Mouse (Mus musculus): Measurements from ENCODE around the gene Kcnmb1. TPM values are rescaled to one million over a fixed set of nuclear protein-coding genes. Genes with fewer than 3 reads are reported as not detected.

The Kcnmb1 gene
- polyA plus RNA-seq, 1 experiment from 2014 or later: 6.9 TPM

DNA sequence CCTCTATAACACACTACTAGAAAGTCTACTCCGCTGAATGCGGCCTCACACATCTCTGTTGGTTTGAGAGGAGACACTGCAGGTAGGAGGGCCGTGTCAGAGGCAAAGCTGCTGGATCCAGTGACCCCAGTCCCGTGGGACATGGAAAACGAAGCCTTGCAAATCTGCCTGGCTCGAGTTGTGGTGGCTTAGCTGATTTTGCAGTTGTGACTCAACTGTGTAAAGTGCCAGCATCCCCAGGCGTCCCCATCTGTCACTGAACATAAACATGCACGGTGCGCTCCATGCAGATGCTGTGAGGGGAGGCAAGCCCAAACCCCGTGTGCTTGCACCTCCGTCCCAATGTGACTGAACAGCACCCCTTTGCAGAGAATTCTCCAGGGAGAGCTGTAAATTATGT lies 33.4 kb upstream of the Kcnmb1 start:
- 68% methylated on average over 11 of the region's 11 CpGs for WGBS
- Histone ChIP-seq H3K4me3 (no peak overlapping the region), H3K9me3 (no peaks in the 10 kb centered on the region), H3K4me1 (peaks cover 5% of the 10 kb centered on the region), H3K27me3 (ENCODE audit: insufficient read depth, poor library complexity, severe bottlenecking) (peaks cover 16% of the 10 kb centered on the region; the same call in 1 of the 2 replicates), H3K27ac (no peak overlapping the region), H3K36me3 (no peaks in the 10 kb centered on the region)
- DNase-seq (ENCODE audit: low spot score): no peak

DNA sequence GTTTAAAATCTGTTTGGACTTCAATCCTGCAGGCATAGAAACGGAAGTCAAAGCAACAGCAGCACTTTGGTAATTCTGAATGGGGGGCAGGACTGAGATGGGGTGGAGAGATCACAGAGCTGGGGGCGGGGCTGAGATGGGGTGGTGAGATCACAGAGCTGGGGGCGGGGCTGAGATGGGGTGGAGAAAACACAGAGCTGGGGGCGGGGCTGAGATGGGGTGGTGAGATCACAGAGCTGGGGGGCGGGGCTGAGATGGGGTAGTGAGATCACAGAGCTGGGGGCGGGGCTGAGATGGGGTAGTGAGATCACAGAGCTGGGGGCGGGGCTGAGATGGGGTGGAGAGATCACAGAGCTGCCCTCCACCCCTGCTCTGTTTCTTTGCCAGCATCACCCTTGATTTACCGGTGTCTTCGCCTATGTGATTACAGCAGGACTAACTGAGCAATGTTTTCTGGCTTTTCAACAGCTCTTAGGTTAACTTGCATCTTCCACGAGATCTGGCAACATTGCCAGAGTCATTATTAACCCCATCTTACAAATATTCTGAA lies 30.9 kb upstream of the Kcnmb1 start:
- 8% methylated on average over 10 of the region's 10 CpGs for WGBS
- Histone ChIP-seq H3K27me3 (ENCODE audit: insufficient read depth, poor library complexity, severe bottlenecking) (peaks cover 10% of the 10 kb centered on the region; the same call in 1 of the 2 replicates), H3K9me3 (no peaks in the 10 kb centered on the region), H3K36me3 (no peaks in the 10 kb centered on the region), H3K4me1 (peaks cover 5% of the 10 kb centered on the region), H3K4me3 (no peak overlapping the region), H3K27ac (no peak overlapping the region)
- DNase-seq (ENCODE audit: low spot score): no peak

DNA sequence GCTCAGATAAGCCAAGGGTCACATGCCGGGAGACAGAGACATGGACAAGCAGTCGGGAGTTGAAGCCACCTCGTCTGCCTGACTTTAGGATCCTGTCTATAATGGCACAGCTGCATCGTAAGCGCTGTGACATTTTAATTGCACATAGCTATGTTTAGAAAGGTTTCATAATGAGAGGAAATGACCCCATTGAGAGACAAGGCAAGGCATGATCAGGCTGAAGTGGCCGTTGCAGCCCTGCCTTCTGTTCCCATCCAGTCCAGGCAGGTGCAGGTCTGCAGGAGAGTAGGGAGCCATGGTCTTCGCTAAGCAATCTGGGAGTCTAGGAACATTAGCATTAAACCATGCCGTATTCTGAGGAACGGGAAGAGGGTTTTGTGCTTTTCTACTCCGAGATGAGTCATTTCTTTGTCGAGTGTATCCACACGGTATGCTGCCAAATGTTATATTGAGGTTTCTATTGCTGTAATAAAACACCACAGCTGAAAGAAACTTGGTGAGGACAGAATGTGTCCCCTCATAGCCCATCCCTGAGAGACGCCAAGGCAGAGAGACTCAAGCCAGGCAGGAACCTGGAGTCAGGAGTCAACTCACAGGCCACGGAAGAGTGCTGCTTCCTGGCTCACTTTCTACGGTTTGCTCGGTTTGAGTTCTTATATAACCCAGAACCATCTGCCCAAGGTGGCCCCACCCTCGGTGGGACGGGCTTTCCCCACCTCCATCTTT lies 30.3 kb upstream of the Kcnmb1 start:
- no peak for DNase-seq (ENCODE audit: low spot score)
- Histone ChIP-seq H3K4me1 (peaks cover 5% of the 10 kb centered on the region), H3K9me3 (no peaks in the 10 kb centered on the region), H3K36me3 (no peaks in the 10 kb centered on the region), H3K27me3 (ENCODE audit: insufficient read depth, poor library complexity, severe bottlenecking) (peaks cover 9% of the 10 kb centered on the region; the same call in 1 of the 2 replicates), H3K27ac (no peak overlapping the region), H3K4me3 (no peak overlapping the region)
- WGBS: 68% methylated on average over 18 of the region's 18 CpGs

DNA sequence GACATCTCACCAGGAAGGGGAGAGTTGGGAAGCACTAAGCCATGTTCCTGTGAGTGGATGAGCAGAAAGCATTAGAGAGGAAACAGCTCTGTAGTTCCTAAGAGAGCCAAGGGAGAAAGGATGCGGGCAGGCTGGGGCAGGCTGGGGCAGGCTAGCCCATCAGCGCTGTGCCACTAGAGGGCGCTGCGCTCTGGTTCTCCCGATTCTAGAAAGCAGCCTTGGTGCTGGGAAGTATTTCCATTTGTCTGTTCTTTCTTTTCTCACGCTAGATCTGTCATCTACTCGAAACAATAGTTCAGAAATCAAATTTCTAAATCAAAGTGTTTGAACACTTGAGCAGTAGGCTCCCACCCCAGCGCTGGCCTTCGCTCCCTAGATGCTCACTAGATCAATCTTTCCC lies 28.5 kb upstream of the Kcnmb1 start:
- no peaks in the 10 kb centered on the region for H3K36me3 ChIP-seq
- H3K27me3 ChIP-seq (ENCODE audit: insufficient read depth, poor library complexity, severe bottlenecking): 0 out of 2 replicates have a peak, but pooled peaks cover 5% of the 10 kb centered on the region
- no peak overlapping the region for H3K27ac ChIP-seq
- WGBS: 49% methylated on average over 9 of the region's 9 CpGs
- DNase-seq (ENCODE audit: low spot score): no peak
- peaks cover 5% of the 10 kb centered on the region for H3K4me1 ChIP-seq
- H3K4me3 ChIP-seq: no peak overlapping the region
- H3K9me3 ChIP-seq: no peaks in the 10 kb centered on the region

DNA sequence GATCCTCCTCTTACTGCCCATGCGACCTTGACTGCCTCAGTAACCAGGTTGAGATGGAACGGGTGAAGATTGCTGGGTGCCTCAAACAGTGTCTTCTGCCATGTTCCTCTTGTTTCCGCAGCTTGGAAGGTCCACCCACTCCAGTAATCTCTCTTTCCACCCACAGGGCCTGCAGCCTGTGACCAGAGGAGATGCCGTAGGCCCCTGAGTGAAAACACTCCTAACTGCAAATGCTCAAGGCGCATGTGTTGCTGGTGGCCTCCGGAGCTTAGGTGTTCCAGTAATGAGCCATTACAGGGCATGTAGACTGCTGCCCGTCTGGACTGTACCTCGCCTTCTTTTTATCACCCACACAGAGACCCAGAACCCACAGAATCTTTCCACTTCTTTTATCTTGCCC lies 25.2 kb upstream of the Kcnmb1 start:
- H3K36me3 ChIP-seq: no peaks in the 10 kb centered on the region
- no peak for DNase-seq (ENCODE audit: low spot score)
- no peaks in the 10 kb centered on the region for H3K4me1 ChIP-seq
- H3K27me3 ChIP-seq (ENCODE audit: insufficient read depth, poor library complexity, severe bottlenecking): 0 out of 2 replicates have a peak, but pooled peaks cover 5% of the 10 kb centered on the region
- H3K27ac ChIP-seq: no peak overlapping the region
- H3K4me3 ChIP-seq: no peak overlapping the region
- 82% methylated on average over 8 of the region's 8 CpGs for WGBS
- H3K9me3 ChIP-seq: no peaks in the 10 kb centered on the region

DNA sequence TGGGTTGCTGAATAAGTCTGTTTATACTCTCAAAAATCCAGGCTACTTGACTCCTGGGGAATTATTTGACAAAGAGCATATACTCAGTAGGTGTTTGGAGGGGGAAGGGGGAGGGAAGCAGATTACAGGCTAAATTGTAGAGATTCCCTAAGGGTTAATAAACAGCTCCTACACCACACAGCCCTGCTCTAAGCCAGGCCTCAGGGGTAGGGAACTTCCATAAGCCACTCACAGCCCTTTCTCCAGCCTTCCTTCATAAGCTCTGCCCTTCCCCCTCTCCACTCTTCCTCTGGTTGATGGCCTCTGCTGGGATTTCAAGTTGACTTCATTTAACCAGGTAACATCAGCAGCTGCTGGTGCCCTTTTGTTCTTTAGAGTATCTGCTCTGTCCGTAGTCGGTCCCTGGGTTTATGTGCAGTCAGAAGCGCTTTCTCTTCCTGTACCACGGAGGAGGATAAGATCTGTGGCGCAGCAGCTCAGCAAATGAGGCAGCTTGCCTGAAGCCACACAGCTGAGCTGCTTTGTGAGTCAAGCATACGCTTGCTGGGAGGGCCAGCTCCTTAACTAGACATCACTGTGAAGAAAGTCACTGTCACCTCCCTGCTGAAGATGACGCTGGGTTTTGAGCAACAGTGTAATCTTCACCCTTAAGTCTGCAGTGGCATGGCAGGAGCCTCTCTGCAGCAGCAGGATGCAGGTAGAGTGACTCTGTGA lies 24.1 kb upstream of the Kcnmb1 start:
- no peak for DNase-seq (ENCODE audit: low spot score)
- Histone ChIP-seq H3K27ac (no peak overlapping the region), H3K4me1 (no peaks in the 10 kb centered on the region), H3K27me3 (ENCODE audit: insufficient read depth, poor library complexity, severe bottlenecking) (0 out of 2 replicates have a peak, but pooled peaks cover 5% of the 10 kb centered on the region), H3K36me3 (no peaks in the 10 kb centered on the region), H3K9me3 (no peaks in the 10 kb centered on the region), H3K4me3 (no peak overlapping the region)
- WGBS: 50% methylated on average over 7 of the region's 7 CpGs

DNA sequence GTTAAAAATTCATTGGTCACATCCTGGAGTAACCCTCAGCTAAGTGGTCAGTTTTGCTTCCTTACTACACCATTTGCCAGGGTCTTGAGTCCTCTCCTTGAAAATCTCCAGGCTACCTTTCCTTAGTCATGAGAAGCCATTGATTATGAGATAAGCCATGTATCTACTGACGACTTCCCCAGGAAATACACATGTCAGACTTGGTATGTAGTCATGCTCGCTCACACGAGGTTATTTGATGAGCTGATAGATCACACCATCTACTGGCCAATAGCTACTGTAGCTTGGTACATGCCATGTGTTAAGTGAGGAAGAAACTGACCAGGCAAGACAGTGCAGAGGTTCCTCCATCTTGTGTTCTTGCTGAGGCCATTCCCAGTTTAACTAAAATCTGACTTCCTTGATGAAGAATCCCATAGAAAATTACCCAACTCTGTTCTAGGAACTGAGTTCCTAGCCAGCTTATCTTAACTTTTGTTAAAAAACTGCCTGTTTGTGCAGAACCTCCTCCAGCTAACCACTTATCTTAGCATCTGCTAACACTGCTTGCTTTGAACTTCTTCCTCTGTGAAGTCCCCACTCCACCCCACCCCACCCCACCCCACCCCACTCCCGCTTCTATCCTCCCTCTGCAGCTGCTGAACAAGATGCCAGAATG lies 23.2 kb upstream of the Kcnmb1 start:
- no peaks in the 10 kb centered on the region for H3K9me3 ChIP-seq
- H3K27me3 ChIP-seq (ENCODE audit: insufficient read depth, poor library complexity, severe bottlenecking): 0 out of 2 replicates have a peak, but pooled peaks cover 5% of the 10 kb centered on the region
- H3K4me3 ChIP-seq: no peak overlapping the region
- DNase-seq (ENCODE audit: low spot score): no peak
- 72% methylated on average over 4 of the region's 4 CpGs for WGBS
- H3K4me1 ChIP-seq: no peaks in the 10 kb centered on the region
- H3K27ac ChIP-seq: no peak overlapping the region
- H3K36me3 ChIP-seq: no peaks in the 10 kb centered on the region

DNA sequence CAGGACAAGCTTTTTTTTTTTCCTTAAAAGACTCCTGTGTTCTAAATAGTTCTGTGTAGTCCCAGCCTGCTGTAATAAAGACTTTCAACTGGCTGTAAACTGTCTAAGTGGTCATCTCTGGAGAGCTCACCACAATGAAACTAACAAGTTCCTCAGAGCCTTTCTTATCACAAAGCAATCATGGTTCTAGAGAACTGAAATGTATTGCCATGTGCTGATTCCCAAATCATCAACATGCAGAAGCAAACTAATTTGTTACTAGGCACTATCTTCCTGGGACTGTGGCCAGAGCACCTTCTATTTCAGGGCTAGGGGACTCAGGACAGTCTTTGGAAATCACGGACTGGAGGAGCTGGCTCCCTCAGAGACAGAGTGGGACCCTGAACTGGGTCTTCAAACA lies 19.2 kb upstream of the Kcnmb1 start:
- Histone ChIP-seq H3K36me3 (no peaks in the 10 kb centered on the region), H3K27me3 (ENCODE audit: insufficient read depth, poor library complexity, severe bottlenecking) (0 out of 2 replicates have a peak, but pooled peaks cover 5% of the 10 kb centered on the region), H3K9me3 (no peaks in the 10 kb centered on the region), H3K27ac (no peak overlapping the region), H3K4me1 (no peaks in the 10 kb centered on the region), H3K4me3 (no peak overlapping the region)
- no peak for DNase-seq (ENCODE audit: low spot score)
- 69% methylated on average over 1 of the region's 1 CpGs for WGBS

DNA sequence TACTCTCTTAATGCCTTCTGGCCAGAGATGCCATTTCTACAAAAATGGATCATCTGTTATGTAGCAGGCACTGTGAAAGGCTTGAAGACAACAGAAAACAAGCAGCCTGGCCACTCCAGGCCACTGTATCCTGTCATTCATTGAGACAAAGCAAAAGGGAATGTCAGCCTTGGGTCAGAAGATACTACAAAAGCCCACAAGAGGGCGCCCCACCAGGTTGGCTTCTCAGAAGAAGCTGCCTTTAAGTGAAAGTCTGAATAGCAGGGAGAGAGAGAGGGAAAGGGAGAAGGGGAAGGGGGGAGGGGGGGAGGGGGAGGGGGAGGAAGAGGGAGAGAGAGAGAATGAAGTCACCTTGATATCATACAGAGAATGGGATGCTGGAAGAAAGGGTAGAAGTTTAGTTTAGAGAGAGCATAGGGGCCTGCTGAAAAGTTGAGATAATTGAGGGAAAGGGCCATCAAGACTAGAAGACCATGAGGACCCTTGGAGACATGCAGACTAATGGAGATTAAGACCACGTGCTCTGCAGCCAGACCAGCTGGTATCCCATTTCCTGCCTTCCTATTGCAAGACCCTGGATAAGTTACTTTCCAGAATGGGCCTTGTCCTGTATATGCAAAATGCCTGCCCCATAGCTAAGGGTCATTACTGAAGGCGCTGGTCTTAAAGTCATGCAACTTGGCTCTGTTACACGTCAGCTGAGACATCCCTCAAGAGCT lies 18.6 kb upstream of the Kcnmb1 start:
- Histone ChIP-seq H3K4me3 (no peak overlapping the region), H3K27me3 (ENCODE audit: insufficient read depth, poor library complexity, severe bottlenecking) (no peaks in the 10 kb centered on the region), H3K9me3 (no peaks in the 10 kb centered on the region), H3K36me3 (no peaks in the 10 kb centered on the region), H3K4me1 (no peaks in the 10 kb centered on the region), H3K27ac (no peak overlapping the region)
- WGBS: 62% methylated on average over 4 of the region's 4 CpGs
- no peak for DNase-seq (ENCODE audit: low spot score)

DNA sequence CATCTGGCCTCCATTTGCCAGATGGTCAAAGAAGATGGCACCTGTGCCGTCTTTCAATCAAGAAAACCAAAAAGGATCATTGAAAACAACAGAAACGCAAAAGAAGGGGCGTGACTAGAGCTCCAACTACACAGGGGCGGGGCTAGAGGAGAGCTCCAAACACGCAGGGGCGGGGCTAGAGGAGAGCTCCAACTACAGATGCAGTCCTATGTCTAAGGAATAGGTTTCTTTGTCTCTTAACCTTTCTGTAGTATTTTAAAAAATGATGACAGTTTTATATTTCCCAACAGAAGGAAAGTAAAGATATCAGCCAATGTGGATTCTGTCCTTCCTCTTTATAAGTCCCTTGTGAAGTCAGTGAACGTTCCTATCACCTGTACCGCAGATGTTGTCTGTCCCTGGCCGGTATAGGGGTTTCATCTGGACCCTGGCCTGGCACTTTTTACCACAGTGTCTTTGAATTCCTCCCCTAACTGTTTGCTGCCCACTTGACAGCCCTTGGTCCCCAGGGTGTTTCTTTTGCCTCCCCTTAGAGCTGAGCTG lies 18.0 kb upstream of the Kcnmb1 start:
- H3K27me3 ChIP-seq (ENCODE audit: insufficient read depth, poor library complexity, severe bottlenecking): no peaks in the 10 kb centered on the region
- no peaks in the 10 kb centered on the region for H3K4me1 ChIP-seq
- no peak for DNase-seq (ENCODE audit: low spot score)
- no peak overlapping the region for H3K27ac ChIP-seq
- no peaks in the 10 kb centered on the region for H3K9me3 ChIP-seq
- no peak overlapping the region for H3K4me3 ChIP-seq
- H3K36me3 ChIP-seq: no peaks in the 10 kb centered on the region
- 88% methylated on average over 9 of the region's 9 CpGs for whole genome bisulfite sequencing

DNA sequence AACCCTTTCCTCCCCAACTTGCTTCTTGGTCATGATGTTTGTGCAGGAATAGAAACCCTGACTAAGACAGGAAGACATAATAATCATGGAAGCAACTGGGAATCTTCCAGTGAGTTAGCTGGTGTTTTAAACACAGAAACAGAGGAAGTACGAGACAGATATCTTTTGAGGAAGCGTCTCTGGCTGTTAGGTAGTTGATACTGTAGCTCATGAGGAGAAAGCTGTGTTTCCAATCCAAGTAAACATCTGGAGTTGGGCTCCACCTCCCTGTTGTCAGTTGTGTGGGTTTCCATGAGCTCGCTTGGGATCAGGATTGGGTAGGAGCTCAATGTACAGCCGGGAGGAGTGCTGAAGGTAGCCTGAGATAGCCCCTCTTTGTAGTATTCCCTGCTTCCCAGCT lies 16.3 kb upstream of the Kcnmb1 start:
- Histone ChIP-seq H3K4me1 (no peaks in the 10 kb centered on the region), H3K36me3 (no peaks in the 10 kb centered on the region), H3K27me3 (ENCODE audit: insufficient read depth, poor library complexity, severe bottlenecking) (no peaks in the 10 kb centered on the region), H3K27ac (no peak overlapping the region), H3K4me3 (no peak overlapping the region), H3K9me3 (no peaks in the 10 kb centered on the region)
- no peak for DNase-seq (ENCODE audit: low spot score)
- 55% methylated on average over 4 of the region's 4 CpGs for WGBS

DNA sequence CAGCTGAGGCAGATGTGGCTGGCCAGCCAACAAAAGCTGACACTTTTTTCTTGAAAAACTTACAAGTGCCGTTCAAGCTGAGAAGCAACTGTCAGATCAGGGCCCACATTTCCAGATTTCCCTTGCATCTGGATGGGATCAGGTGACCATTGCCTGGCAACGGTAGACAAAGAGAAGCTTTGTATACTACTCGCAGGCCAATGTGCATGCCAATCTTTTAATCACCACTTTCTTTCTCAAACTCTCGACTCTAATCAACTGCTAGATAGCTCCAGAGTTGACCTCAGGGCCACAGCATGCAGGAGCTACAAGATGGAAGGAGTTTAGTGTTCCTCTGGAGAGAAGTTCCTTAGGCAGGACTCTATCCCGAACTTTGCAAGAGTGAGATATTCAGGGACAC lies 11.7 kb upstream of the Kcnmb1 start:
- WGBS: 64% methylated on average over 5 of the region's 5 CpGs
- no peaks in the 10 kb centered on the region for H3K9me3 ChIP-seq
- no peaks in the 10 kb centered on the region for H3K36me3 ChIP-seq
- H3K4me3 ChIP-seq: no peak overlapping the region
- H3K4me1 ChIP-seq: no peaks in the 10 kb centered on the region
- H3K27ac ChIP-seq: no peak overlapping the region
- 0 out of 2 replicates have a peak, but pooled peaks cover 5% of the 10 kb centered on the region for H3K27me3 ChIP-seq (ENCODE audit: insufficient read depth, poor library complexity, severe bottlenecking)
- DNase-seq (ENCODE audit: low spot score): no peak
